Mouse (Mus musculus) bone marrow macrophage, adult 2 months (primary cell): ENCODE results near the gene Actr1a.

Experiments
- CTCF ChIP-seq: IDR thresholded peaks from 2 replicates; pipeline ENCODE4 v1.5.1; 2012; ENCODE audit warnings: low read depth, mild to moderate bottlenecking, low read length, moderate library complexity
- POLR2A ChIP-seq: IDR thresholded peaks from 2 replicates; pipeline ENCODE4 v1.6.1; 2012; ENCODE audit warnings: mild to moderate bottlenecking, low read depth, low read length, borderline replicate concordance

DNA sequence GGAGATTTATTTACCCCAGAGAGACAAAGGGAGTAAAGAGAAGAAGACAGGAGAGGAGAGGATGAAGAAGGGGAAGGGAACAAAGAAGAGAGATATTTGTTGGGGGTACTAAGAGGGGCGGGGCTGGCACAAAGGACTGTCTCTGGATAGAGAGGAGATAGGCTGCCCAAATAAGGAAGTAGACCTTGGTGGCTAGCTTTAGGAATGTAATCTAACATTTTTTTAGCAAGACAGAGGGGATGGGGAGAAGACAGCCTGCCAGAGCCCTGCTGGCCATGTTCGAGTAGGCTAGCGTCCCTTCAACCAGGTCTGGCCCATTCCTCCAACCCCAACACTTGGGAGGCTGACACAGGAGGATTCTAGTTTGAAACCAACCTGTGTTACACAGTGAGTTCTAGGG is 14.0 kb upstream of the Actr1a start:
- TF ChIP-seq CTCF: no peak
- no peak for TF ChIP-seq POLR2A
